In genomic region chr17:26620292-26620691, GRCm38 (mm10) we compare ENCODE assay signal across 17 mouse cellular contexts. TPM values are rescaled to one million over a fixed set of nuclear protein-coding genes. Genes with fewer than 3 reads are reported as not detected.
DNase-seq lines count a peak whose midpoint lies in the region; ATAC-seq and TF ChIP-seq lines count a peak whose summit lies in the region.
"Had no signal": no experiment of that assay in that cellular context is flagged by ENCODE, and none has a peak within 500 bp of the region (broad histone marks: within the 10 kb centered on the region; RNA-seq: fewer than 3 reads in every experiment).

No protein-coding gene starts in this region.

- no peak for ATAC-seq in cerebellum, adult (ENCODE audit: insufficient number of reproducible peaks, low FRiP score, low TSS enrichment)
- no peak for ATAC-seq in heart, postnatal 0 days (ENCODE audit: insufficient read depth, low read depth)
- no peak for ATAC-seq in limb, embryonic 15.5 days (ENCODE audit: insufficient number of reproducible peaks, low FRiP score, low TSS enrichment, low read depth)
- ATAC-seq: activated CD4-positive, CD25-positive, alpha-beta regulatory T cell, adult 4 months; midbrain, embryonic 13.5 days had no signal

- intact Hi-C loops in heart, postnatal 25 days (cut with DNase I) = loop anchor here (5.0 kb wide), 1 partner anchor 113 kb away; no protein-coding TSS in a partner anchor

- TF ChIP-seq CTCF in heart, postnatal 0 days (IDR thresholded peaks at IDR 0.05; ENCODE audit: low read depth) = no peak
- 0 out of 2 replicates have a peak, but pooled peaks have one; percentile 7 for TF ChIP-seq CTCF in cortical plate, adult 2 months (IDR thresholded peaks at IDR 0.05; ENCODE audit: extremely low read depth, insufficient read depth, low read length)

- peak overlapping the region; percentile 74 for H3K27ac ChIP-seq in heart, postnatal 0 days (ENCODE audit: low read depth)
- peak overlapping the region; percentile 75 for H3K27ac ChIP-seq in limb, embryonic 15.5 days
- H3K27ac ChIP-seq in limb, embryonic 10.5 days = no peak overlapping the region
- H3K27ac ChIP-seq in cortical plate, adult 2 months (ENCODE audit: insufficient read depth, low read length) = peak overlapping the region; percentile 20; the same call in 1 of the 2 replicates
- H3K27ac ChIP-seq: midbrain, embryonic 13.5 days had no signal

- TF ChIP-seq EP300 in heart, postnatal 0 days (IDR thresholded peaks at IDR 0.05; ENCODE audit: low read depth) = no peak

- no peak for TF ChIP-seq POLR2A in cortical plate, adult 2 months (IDR thresholded peaks at IDR 0.05; ENCODE audit: extremely low read depth, insufficient read depth, low read length)

- 93% methylated on average over 6 of the region's 6 CpGs for WGBS in heart, postnatal 0 days
- 98% methylated on average over 6 of the region's 6 CpGs for WGBS in limb, embryonic 15.5 days
- WGBS in limb, embryonic 10.5 days = 88% methylated on average over 6 of the region's 6 CpGs

- no peaks in the 10 kb centered on the region for H3K27me3 ChIP-seq in heart, postnatal 0 days (ENCODE audit: control insufficient read depth, insufficient read depth, low read length)
- H3K27me3 ChIP-seq in limb, embryonic 15.5 days = no peaks in the 10 kb centered on the region
- no peaks in the 10 kb centered on the region for H3K27me3 ChIP-seq in limb, embryonic 10.5 days (ENCODE audit: low read depth, poor library complexity, severe bottlenecking)
- H3K27me3 ChIP-seq: hindbrain, embryonic 15.5 days; midbrain, embryonic 13.5 days; stomach, embryonic 15.5 days had no signal

- H3K9ac ChIP-seq in heart, postnatal 0 days (replicated peaks; ENCODE audit: low read depth, low read length) = no peak overlapping the region
- no peak overlapping the region for H3K9ac ChIP-seq in limb, embryonic 15.5 days
- H3K9ac ChIP-seq: hindbrain, embryonic 15.5 days; midbrain, embryonic 13.5 days; stomach, embryonic 15.5 days had no signal

- H3K4me2 ChIP-seq in heart, postnatal 0 days (ENCODE audit: low read depth, low read length) = no peak overlapping the region
- H3K4me2 ChIP-seq in limb, embryonic 15.5 days = no peak overlapping the region
- H3K4me2 ChIP-seq: heart, embryonic 11.5 days; hindbrain, embryonic 15.5 days; midbrain, embryonic 13.5 days; stomach, embryonic 15.5 days had no signal

- no peak overlapping the region for H3K4me3 ChIP-seq in heart, postnatal 0 days (ENCODE audit: low read depth, low read length)
- no peak overlapping the region for H3K4me3 ChIP-seq in limb, embryonic 15.5 days
- H3K4me3 ChIP-seq in limb, embryonic 10.5 days = no peak overlapping the region
- H3K4me3 ChIP-seq in cortical plate, adult 2 months (ENCODE audit: insufficient read depth, low read length) = no peak overlapping the region
- H3K4me3 ChIP-seq: hindbrain, embryonic 15.5 days; midbrain, embryonic 13.5 days; myocyte; stomach, embryonic 15.5 days had no signal

- peaks cover 8% of the 10 kb centered on the region for H3K4me1 ChIP-seq in heart, postnatal 0 days (ENCODE audit: control insufficient read depth, insufficient read depth)
- H3K4me1 ChIP-seq in limb, embryonic 15.5 days = peaks cover 14% of the 10 kb centered on the region
- H3K4me1 ChIP-seq in limb, embryonic 10.5 days = no peaks in the 10 kb centered on the region
- peaks cover 9% of the 10 kb centered on the region for H3K4me1 ChIP-seq in cortical plate, adult 2 months (ENCODE audit: control insufficient read depth, insufficient read depth, low read length)
- H3K4me1 ChIP-seq: hindbrain, embryonic 15.5 days; midbrain, embryonic 13.5 days had no signal

- peaks cover 51% of the 10 kb centered on the region for H3K36me3 ChIP-seq in heart, postnatal 0 days (replicated peaks; ENCODE audit: control insufficient read depth, insufficient read depth, low read length)
- peaks cover 76% of the 10 kb centered on the region for H3K36me3 ChIP-seq in limb, embryonic 15.5 days
- H3K36me3 ChIP-seq in limb, embryonic 10.5 days = peaks cover 90% of the 10 kb centered on the region

- H3K9me3 ChIP-seq in heart, postnatal 0 days (replicated peaks; ENCODE audit: control insufficient read depth, low read length) = no peaks in the 10 kb centered on the region
- H3K9me3 ChIP-seq in limb, embryonic 15.5 days = no peaks in the 10 kb centered on the region
- H3K9me3 ChIP-seq in limb, embryonic 10.5 days (replicated peaks) = no peaks in the 10 kb centered on the region
- H3K9me3 ChIP-seq: hindbrain, embryonic 15.5 days; midbrain, embryonic 13.5 days; stomach, embryonic 15.5 days had no signal

- peak; percentile 52 to 57 for DNase-seq in cerebellum, postnatal 25 days
- no peak for DNase-seq in heart, postnatal 0 days (ENCODE audit: low spot score)
- no peak for DNase-seq in heart, postnatal 25 days (ENCODE audit: low spot score)
- DNase-seq in limb, embryonic 10.5 days (ENCODE audit: low spot score) = no peak
- DNase-seq: gastrocnemius, postnatal 14 days; kidney, postnatal 10 days; retina, postnatal 1 day; thymus, postnatal 14 days had no signal

RNA-seq across cellular contexts. Expression of gene Atp6v0e, which starts 42.7 kb away (rescaled TPM):
- 224 and 298 TPM in 2 replicates for total RNA-seq in heart, postnatal 0 days (2014; rRNA removed; ENCODE audit: low replicate concordance)
- polyA plus RNA-seq in heart, postnatal 0 days (2015; fragmentation: Nextera tagmentation; extraction: Ambion mirVana) = 206 and 223 TPM in 2 replicates
- total RNA-seq in heart, postnatal 25 days (2021) = 10 to 100 TPM; 64.5 to 66.4 TPM
- polyA plus RNA-seq in limb, embryonic 15.5 days (2015; fragmentation: Nextera tagmentation; extraction: Ambion mirVana) = 247 and 248 TPM in 2 replicates
- 104 and 107 TPM in 2 replicates for polyA plus RNA-seq in limb, embryonic 10.5 days (2016; fragmentation: Nextera tagmentation; extraction: Ambion mirVana)
- polyA plus RNA-seq in cortical plate, adult 2 months (2012; rRNA removed) = 86.4 and 87.2 TPM in 2 replicates

RNA-seq across cellular contexts. Expression of gene Dusp1, which starts 58.4 kb away (rescaled TPM):
- 105 and 114 TPM in 2 replicates for total RNA-seq in heart, postnatal 0 days (2014; rRNA removed; ENCODE audit: low replicate concordance)
- polyA plus RNA-seq in heart, postnatal 0 days (2015; fragmentation: Nextera tagmentation; extraction: Ambion mirVana) = 23.1 and 24.0 TPM in 2 replicates
- total RNA-seq in heart, postnatal 25 days (2021) = 10 to 100 TPM; 44.8 to 66.4 TPM
- polyA plus RNA-seq in limb, embryonic 15.5 days (2015; fragmentation: Nextera tagmentation; extraction: Ambion mirVana) = 27.3 and 32.5 TPM in 2 replicates
- 23.5 and 26.1 TPM in 2 replicates for polyA plus RNA-seq in limb, embryonic 10.5 days (2016; fragmentation: Nextera tagmentation; extraction: Ambion mirVana)
- polyA plus RNA-seq in cortical plate, adult 2 months (2012; rRNA removed) = 51.0 and 71.1 TPM in 2 replicates

RNA-seq across cellular contexts. Expression of gene Ergic1, which starts 59.0 kb away (rescaled TPM):
- total RNA-seq in heart, postnatal 0 days (2014; rRNA removed; ENCODE audit: low replicate concordance) = 148 and 152 TPM in 2 replicates
- 50.8 and 53.3 TPM in 2 replicates for polyA plus RNA-seq in heart, postnatal 0 days (2015; fragmentation: Nextera tagmentation; extraction: Ambion mirVana)
- 10 to 100 TPM; 54.2 to 58.4 TPM for total RNA-seq in heart, postnatal 25 days (2021)
- 122 and 130 TPM in 2 replicates for polyA plus RNA-seq in limb, embryonic 15.5 days (2015; fragmentation: Nextera tagmentation; extraction: Ambion mirVana)
- polyA plus RNA-seq in limb, embryonic 10.5 days (2016; fragmentation: Nextera tagmentation; extraction: Ambion mirVana) = 114 and 121 TPM in 2 replicates
- 140 and 143 TPM in 2 replicates for polyA plus RNA-seq in cortical plate, adult 2 months (2012; rRNA removed)

Comparison
In these comparisons a context has a peak if more than half of its experiments do, and no peak if none do; other contexts are left out.
1. DNase-seq: peak in cerebellum, postnatal 25 days (2 of 2); none in heart, postnatal 0 days (single experiment), heart, postnatal 25 days (single experiment) and limb, embryonic 10.5 days (single experiment).